Mouse (Mus musculus) layer of hippocampus, postnatal 25 days (tissue): ENCODE measurements around the gene Cryab. TPM values are rescaled to one million over a fixed set of nuclear protein-coding genes. Genes with fewer than 3 reads are reported as not detected.

Experiments
- DNase-seq, 2 experiments: peaks; one replicate each; pipeline ENCODE4 v3.0.0; 2022; ENCODE audit warnings: mixed read lengths in 2 of 2, low spot score in 1 of 2; ENCODE audit errors: extremely low spot score in 1 of 2
- total RNA-seq, 2 experiments: library from RNA; stranded (reverse); gene quantifications; 2 replicates each; pipeline ENCODE4 v1.2.3; 2021

Cryab gene
- 100 to 1,000 TPM; 125 to 157 TPM for total RNA-seq

- no peak for DNase-seq
These were observed at the start of gene Cryab for GRCm38 (mm10) chr9:50751323-50751722. TSS of gene Cryab (plus strand) at chr9:50751325.

DNA sequence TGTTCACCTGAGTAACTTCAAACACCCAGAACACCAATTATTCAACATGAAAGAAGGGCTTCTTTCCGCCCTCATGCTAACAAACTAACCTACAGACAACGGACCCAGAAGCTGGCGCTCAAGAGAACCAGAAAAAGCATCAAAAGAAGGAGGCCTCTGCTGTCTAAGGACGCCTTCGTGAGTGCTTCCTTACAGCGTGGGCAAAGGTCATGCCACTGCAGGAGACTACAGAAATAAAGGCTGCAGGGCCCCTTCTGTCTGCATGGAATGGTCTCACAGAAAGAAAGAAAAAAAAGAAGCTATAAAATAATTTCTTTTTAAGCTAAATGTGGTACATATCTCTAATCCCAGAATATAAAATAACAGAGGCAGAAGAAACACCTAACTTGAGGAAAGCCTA is 46.2 kb upstream of the Cryab start:
- DNase-seq: no peak

DNA sequence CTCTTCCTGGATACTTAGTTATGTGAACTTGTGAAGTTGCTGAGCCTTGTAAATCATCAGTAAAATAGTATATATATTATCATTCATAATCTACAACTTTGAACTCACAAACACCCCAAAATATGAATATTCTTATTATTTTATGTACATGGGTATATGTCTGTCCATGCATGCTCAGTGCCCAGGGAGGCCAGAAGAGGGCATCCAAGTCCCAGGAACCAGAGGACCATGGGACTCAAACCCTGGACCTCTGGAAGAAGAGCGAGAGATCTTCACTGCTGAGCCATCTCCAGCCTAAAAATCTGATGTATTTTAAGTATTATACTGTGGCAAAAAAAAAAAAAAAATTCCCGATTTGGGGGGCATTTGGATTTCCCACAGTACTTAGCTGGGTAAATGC is 42.0 kb upstream of the Cryab start:
- peak in 1 of 2 experiments; percentile 43 for DNase-seq

GRCm38 (mm10) chr9:50711337-50711736 is 39.8 kb upstream of the Cryab start:
- no peak for DNase-seq

GRCm38 (mm10) chr9:50714188-50714587 is 36.9 kb upstream of the Cryab start:
- no peak for DNase-seq

DNA sequence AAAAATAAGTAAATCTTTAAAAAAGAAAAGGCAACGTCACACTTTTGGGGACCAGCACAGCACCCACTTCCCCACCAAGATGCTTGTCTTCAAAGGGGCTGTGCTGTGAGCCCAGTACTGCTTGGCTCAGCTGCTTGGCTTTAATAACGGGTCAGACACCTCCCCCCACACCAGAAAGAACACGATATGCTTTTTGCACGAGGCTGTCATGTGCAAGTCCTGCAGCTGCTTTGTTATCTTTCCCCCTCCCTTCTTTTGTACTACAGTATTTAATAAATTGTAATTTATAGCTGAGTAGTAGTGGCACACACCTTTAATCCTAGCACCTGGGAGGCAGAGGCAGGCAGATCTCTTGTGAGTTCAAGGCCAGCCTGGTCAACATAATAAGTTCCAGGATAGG is 32.2 kb upstream of the Cryab start:
- DNase-seq: no peak

DNA sequence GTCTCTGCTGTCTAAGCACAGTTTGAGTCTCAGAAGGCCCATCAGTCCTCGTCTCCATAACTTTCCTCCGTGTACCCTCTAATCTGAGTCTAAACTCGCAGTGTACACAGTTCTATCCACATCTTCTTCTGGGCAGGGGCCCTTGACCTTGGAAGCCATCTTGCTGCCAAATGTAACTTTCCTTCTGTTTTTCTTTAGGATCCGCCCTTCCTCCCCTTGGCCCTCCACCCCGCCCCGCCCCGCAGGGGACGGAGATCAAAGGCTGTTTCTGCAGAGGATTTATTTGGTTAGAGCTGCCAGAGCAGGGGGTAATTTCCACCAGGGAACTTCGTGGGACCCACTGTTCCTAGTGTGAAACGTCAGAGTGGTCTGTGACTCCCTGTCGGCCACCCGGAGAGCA is 30.1 kb upstream of the Cryab start:
- DNase-seq: no peak

DNA sequence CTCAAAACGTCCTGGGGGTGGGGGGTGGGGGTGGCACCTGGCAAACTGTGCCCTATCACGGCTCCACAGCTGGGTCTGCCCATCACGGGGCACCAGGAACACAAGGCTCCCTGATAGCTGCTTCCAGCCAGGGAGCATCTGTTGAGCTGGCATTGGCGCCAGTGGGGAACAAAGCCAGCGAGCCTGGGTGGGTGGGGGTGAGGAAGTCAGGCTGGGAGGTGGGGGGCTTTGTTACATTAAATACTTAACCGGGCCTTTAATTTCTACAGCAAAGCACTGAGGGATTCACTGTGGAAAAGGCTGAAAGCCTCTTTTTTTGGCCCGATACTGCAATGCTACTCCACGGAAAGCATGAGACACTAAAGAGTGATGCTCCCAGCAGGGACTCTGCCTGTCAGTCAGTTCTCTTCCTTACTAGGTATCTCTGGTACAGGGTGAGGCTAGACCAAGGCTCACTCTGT is 28.6 kb upstream of the Cryab start:
- no peak for DNase-seq

- peak; percentile 28 to 76 for DNase-seq
These were observed 27.7 kb upstream of the Cryab start for GRCm38 (mm10) chr9:50723406-50723805.

DNA sequence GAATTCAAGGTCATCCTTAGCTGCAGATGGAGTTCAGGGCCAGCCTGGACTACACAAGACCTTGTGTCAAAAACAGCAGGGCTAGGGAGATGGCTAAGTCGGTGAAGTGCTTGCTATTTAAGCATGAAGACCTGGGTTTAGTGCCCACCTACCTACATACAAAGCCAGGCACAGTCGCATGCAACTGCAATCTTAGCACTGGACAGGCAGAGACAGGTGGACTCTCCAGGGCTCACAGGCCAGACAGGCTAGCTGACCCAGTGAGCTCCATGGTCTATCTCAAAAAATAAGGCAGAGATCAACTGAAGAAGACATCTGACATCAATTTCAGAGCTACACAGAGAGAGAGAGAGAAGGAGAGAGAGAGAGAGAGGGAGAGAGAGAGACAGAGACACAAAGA is 27.0 kb upstream of the Cryab start:
- no peak for DNase-seq

DNA sequence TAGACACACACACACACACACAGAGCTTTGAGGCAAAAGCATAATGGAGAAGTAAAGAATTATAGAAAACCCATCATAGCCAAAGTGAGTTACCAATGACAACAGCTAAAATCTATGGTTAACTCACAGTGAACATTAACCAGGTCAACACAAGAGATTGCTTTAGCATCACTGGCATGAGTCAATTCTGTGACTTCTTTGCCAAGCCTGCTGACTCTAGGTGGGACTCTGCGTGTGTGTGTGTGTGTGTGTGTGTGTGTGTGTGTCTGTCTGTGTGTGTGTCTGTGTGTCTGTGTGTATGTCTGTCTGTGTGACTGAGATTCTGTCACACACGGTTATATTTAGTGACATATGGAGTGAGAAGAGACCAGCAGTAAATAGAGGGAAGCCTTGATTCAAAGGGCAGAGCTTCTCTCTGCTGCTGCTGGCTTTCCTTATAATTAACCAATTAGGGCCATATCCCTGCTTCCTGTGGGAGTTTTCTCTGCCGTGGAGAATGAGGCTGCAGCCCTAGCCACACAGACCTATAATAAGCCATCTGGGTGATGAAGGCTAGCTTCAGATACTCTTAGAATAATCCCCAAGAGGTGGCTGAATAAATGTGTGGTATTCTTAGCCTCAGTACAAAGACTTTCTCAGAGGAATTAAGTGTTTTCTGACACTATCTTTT is 26.3 kb upstream of the Cryab start:
- DNase-seq: no peak

GRCm38 (mm10) chr9:50725921-50726590 is 25.1 kb upstream of the Cryab start:
- DNase-seq: no peak

- DNase-seq: peak; percentile 14 to 26
These were observed 23.8 kb upstream of the Cryab start for GRCm38 (mm10) chr9:50727171-50727924.

GRCm38 (mm10) chr9:50727925-50728651 is 23.0 kb upstream of the Cryab start:
- DNase-seq: peak; percentile 71 to 75

GRCm38 (mm10) chr9:50729600-50729999 is 21.5 kb upstream of the Cryab start:
- DNase-seq: no peak

GRCm38 (mm10) chr9:50732560-50732959 is 18.6 kb upstream of the Cryab start:
- DNase-seq: no peak

DNA sequence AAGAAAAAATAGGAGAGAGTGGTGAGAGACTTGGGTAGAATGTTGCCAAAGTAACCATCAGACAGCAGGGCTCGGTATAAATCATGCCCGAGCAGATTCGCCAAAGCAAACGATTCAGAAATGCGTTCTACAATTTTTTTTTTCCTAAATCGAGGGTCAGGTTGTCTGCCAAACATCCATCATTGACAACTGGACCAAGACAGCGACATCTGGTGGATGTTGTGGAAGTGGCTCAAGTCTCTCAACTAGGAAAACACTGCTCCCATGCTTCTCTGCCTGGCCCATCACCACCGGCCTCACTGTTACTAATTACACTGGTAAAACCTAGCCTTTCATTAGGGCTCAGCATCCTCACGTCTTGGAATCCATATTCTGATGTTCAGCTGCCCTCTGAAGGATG is 16.1 kb upstream of the Cryab start:
- DNase-seq: peak in 1 of 2 experiments; percentile 59

DNA sequence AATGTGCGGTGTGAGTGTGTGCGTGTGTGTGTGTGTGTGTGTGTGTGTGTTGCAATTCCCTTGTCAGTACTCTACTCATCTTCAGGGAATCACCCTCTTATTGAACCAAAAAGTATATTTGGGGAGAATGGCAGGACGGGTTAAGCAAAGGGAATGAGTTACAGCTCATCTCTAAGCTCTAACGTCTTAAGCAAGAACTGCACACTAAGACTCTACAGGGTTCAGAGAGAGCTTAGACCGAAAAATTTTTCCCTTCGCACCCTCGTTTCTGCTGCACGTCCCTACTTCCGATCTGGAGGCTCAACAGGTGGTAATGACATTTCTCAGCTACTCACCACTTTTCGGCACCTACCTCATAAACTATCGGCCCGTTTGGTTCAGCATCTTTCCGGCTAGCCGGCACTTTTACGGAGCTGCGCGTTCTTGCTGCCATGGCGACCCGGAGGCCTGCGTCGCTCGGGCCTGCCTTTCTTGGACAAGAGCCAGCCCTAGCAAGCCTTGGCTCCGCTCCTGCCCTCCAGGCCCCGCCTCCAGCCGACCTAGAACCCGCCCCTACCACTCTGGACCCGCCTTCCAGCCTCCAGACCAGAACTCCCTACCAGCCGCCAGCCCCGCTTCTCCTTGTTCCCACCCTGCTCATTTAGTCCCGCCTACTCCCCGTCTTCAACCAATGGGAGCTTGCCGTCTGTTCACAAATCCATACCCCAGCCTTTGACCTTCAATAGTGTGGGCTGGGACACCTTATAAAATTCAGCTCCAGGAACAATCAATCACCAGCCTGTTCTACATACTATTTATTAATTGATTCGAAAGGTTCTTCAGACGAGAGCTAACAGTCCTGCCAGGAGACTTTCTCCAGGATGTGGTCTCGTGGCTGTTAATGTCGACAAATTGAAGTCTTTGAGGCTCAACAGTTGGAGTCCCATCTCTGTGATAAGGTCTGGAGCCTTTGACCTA is 11.9 kb upstream of the Cryab start, which contains the start of gene Dixdc1:
Dixdc1 (minus strand) TSS at position 604 of the 957 bp plus-strand sequence.
- DNase-seq: peak; percentile 79 to 81
